Mouse (Mus musculus) thymus, postnatal 25 days (tissue): ENCODE measurements around the gene Fthl17d.
"Not testable (repeated sequence)": the region's sequence is repeated elsewhere in the genome, so short reads cannot be mapped to it uniquely, and the experiment has no call there.

ENCODE experiments used
- DNase-seq: peaks from one replicate; pipeline ENCODE4 v3.0.0; 2022

Gene Fthl17d

DNA sequence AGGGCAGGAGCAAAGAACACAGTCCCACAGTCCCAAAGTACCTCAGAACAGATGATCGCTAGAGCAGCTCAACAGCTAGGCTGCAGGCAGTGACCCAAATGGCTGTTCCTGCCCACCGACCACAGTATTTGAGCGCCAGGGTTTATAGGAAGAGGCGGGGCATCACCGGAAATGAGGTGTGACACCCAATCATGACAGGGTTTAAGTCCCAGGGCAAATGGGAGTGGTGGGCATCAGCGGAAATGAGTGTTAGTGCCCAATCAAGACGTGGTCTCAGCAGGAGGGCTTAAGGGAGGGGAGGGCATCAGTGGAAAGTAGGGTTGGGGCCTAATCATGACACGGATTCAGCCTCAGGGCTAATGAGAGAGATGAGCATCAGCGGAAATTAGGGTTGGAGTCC, at the start of gene Fthl17d:
Gene Fthl17d, minus strand, starts transcription at position 101 of the 400 bp plus-strand sequence.
- DNase-seq, result not testable (repeated sequence)

DNA sequence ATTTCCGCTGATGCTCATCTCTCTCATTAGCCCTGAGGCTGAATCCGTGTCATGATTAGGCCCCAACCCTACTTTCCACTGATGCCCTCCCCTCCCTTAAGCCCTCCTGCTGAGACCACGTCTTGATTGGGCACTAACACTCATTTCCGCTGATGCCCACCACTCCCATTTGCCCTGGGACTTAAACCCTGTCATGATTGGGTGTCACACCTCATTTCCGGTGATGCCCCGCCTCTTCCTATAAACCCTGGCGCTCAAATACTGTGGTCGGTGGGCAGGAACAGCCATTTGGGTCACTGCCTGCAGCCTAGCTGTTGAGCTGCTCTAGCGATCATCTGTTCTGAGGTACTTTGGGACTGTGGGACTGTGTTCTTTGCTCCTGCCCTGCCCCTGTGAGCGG, 46.6 kb upstream of the Fthl17d start, which contains the start of gene Fthl17e:
Gene Fthl17e, plus strand, starts transcription at position 301 of the 400 bp plus-strand sequence.
- not testable (repeated sequence) for DNase-seq

GRCm38 (mm10) chrX:9019481-9019880, 32.9 kb upstream of the Fthl17d start:
- DNase-seq, result no peak

DNA sequence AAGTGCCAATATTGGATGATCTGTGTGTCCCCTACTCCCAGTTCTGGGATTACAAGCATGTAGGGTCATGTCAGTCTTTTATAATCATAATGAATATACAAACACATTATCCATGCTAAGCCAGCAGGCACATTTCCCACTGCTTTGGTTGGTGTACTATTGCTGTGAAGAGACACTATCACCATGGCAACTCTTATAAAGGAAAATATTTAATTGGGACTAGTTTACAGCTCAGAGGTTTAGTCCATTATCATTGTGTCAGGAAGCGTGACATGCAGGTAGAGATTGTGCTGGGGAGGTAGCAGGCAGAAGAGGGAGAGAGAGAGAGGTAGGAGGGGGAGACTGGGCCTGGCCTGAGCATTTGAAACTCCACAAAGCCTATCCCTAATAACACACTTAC, 29.5 kb upstream of the Fthl17d start:
- DNase-seq, result no peak

DNA sequence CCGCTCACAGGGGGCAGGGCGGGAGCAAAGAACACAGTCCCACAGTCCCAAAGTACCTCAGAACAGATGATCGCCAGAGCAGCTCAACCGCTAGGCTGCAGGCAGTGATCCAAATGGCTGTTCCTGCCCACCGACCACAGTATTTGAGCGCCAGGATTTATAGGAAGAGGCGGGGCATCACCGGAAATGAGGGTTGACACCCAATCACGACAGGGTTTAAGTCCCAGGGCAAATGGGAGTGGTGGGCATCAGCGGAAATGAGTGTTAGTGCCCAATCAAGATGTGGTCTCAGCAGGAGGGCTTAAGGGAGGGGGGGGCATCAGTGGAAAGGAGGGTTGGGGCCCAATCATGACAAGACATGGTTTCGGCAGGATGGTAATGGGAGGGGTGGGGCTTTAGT, 10.1 kb downstream of the Fthl17d start, which contains the start of gene Fthl17c:
Gene Fthl17c, minus strand, starts transcription at position 101 of the 400 bp plus-strand sequence.
- DNase-seq, result not testable (repeated sequence)

- DNase-seq, result not testable (repeated sequence)
Measured at GRCm38 (mm10) chrX:8964618-8965017, 21.9 kb downstream of the Fthl17d start.

DNA sequence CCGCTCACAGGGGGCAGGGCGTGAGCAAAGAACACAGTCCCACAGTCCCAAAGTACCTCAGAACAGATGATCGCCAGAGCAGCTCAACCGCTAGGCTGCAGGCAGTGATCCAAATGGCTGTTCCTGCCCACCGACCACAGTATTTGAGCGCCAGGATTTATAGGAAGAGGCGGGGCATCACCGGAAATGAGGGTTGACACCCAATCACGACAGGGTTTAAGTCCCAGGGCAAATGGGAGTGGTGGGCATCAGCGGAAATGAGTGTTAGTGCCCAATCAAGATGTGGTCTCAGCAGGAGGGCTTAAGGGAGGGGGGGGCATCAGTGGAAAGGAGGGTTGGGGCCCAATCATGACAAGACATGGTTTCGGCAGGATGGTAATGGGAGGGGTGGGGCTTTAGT, 23.7 kb downstream of the Fthl17d start, which contains the start of gene Fthl17b:
Gene Fthl17b, minus strand, starts transcription at position 101 of the 400 bp plus-strand sequence.
- DNase-seq, result not testable (repeated sequence)

DNA sequence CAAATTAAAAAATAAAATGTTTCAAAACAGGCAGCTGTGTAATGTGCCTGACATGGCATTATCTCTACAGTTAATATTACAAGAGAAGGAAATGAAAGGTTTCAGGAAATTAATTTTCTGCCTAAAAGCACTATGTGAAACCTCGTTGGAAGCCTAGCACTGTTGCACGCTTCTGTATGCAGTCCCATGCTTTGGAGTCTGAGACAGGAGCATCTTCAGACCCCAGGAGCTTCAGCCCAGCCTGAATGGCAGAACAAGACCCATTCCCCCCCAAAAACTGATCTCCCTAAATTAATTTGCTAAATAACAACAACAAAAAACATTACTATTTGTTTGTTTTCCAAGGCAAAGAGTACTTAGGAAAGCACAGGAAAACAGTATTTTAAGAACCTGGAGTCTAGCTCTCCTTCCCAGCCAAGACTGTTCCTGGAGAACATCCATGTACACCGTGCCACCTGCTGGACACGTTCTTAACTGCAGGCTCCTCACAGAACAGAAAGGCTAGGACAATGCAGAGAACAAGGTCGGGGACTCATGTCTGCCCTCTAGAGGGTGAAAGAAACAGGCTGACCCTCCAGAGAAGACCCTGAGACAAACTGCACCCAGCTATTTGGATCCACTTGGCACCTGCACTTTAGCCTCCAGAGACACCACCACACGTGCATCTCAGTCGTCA, 38.3 kb downstream of the Fthl17d start:
- DNase-seq, result peak; percentile 64

GRCm38 (mm10) chrX:8944041-8944440, 42.5 kb downstream of the Fthl17d start:
- no peak for DNase-seq
